Mouse (Mus musculus) heart, embryonic 14.5 days (tissue): ENCODE measurements around the gene Eps8l2. TPM values are rescaled to one million over a fixed set of nuclear protein-coding genes. Genes with fewer than 3 reads are reported as not detected.

Experiments
- ATAC-seq: fragments of 200-750 bp; cut with Nextera tagmentation; 2 replicates; pipeline ENCODE4 v1.8.0; 2017; ENCODE audit warnings: low read depth, moderate TSS enrichment; ENCODE audit not compliant: insufficient number of reproducible peaks, insufficient read depth, low FRiP score
- H3K27ac ChIP-seq, 2 experiments: fragments of 200-500 bp in 1 of 2; fragments of 300-500 bp in 1 of 2; sonication (generic) in 1 of 2; replicated peaks in 1 of 2; 2 replicates each; pipeline ENCODE4 v1.5.1; 2012 to 2014; ENCODE audit warnings: low read depth in 2 of 2, low read length in 2 of 2, control low read depth in 1 of 2, mild to moderate bottlenecking in 1 of 2, mixed read lengths in 1 of 2; ENCODE audit not compliant: control insufficient read depth in 1 of 2, insufficient read depth in 1 of 2
- H3K27me3 ChIP-seq: fragments of 300-500 bp; sonication (generic); 2 replicates; pipeline ENCODE4 v1.6.1; 2014; ENCODE audit warnings: mild to moderate bottlenecking, low read length, control low read depth; ENCODE audit not compliant: control insufficient read depth, insufficient read depth
- H3K36me3 ChIP-seq: fragments of 300-500 bp; sonication (generic); 2 replicates; pipeline ENCODE4 v1.6.1; 2014; ENCODE audit warnings: mild to moderate bottlenecking, control low read depth, low read length, mixed read lengths; ENCODE audit not compliant: control insufficient read depth, insufficient read depth
- H3K4me1 ChIP-seq, 2 experiments: fragments of 200-500 bp in 1 of 2; fragments of 300-500 bp in 1 of 2; sonication (generic) in 1 of 2; 2 replicates each; pipeline ENCODE4 v1.6.1; 2012 to 2014; ENCODE audit warnings: low read length in 2 of 2, control low read depth in 1 of 2, mixed read lengths in 1 of 2; ENCODE audit not compliant: control insufficient read depth in 2 of 2, insufficient read depth in 2 of 2
- H3K4me2 ChIP-seq: fragments of 300-500 bp; sonication (generic); 2 replicates; pipeline ENCODE4 v1.6.1; 2014; ENCODE audit warnings: mild to moderate bottlenecking, low read length
- H3K4me3 ChIP-seq, 2 experiments: fragments of 200-500 bp in 1 of 2; fragments of 300-500 bp in 1 of 2; sonication (generic) in 1 of 2; 2 replicates each; pipeline ENCODE4 v1.5.1; 2012 to 2014; ENCODE audit warnings: low read length in 2 of 2, mild to moderate bottlenecking in 2 of 2, control low read depth in 1 of 2, low read depth in 1 of 2, moderate library complexity in 1 of 2; ENCODE audit not compliant: control insufficient read depth in 1 of 2, insufficient read depth in 1 of 2
- H3K9ac ChIP-seq: fragments of 300-500 bp; sonication (generic); 2 replicates; pipeline ENCODE4 v1.6.1; 2014; ENCODE audit warnings: mild to moderate bottlenecking, low read length
- H3K9me3 ChIP-seq: fragments of 300-500 bp; sonication (generic); 2 replicates; pipeline ENCODE4 v1.6.1; 2016; ENCODE audit warnings: low read length, control low read depth; ENCODE audit not compliant: control insufficient read depth
- WGBS: fragments of 180-500 bp; shearing (Covaris S2); extraction: QIAGEN DNeasy Blood & Tissue Kit; methylation state at CpG from one replicate; pipeline ENCODE4 v1.1.7; 2014; 5-methylcytosine and 5-hydroxymethylcytosine counted together
- polyA plus RNA-seq: library from polyadenylated mRNA; unstranded; fragments of >200 nt; fragmentation: Nextera tagmentation; extraction: Ambion mirVana; gene quantifications from 2 replicates; pipeline ENCODE4 v1.2.1, GENCODE M21; 2014

Gene Eps8l2
- polyA plus RNA-seq: 0.76 TPM in 1 of 2 replicates, not detected in the other

DNA sequence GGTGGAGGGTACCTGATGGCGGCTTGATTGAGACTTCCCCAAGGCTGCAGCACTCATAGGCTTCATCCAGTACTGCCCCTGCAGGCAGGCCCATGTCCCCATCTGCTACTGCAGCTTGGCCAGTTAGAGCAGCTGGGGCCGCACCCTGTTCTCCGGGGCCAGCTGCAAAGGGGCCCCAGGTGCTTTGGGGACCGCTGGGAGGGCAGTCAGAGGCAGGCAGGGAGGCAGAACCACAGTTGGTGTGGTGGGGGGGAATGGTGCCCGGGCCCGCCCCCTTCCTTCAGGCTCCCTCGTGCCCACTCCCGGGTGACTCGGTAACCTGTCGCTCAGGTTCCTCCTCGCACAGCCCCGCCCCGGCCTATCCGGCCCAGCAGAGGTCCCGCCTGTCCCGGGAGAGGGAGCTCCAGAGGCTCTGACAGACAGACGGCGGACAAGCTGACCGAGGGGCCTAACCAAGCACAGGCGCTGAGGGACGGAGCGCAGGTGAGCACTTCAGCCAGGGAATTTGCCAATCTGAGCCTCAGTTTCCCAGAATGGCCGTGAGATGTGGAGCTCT is at the start of gene Eps8l2:
Gene Eps8l2, plus strand, starts transcription at position 305 of the 556 bp plus-strand sequence.
- Histone ChIP-seq H3K4me1 (peaks cover 3 to 6% of the 10 kb centered on the region in 2 experiments), H3K36me3 (peaks cover 13% of the 10 kb centered on the region), H3K27me3 (0 out of 2 replicates have a peak, but pooled peaks cover 3% of the 10 kb centered on the region), H3K4me2 (peak within 1 kb of the TSS; percentile 61), H3K9ac (peak within 1 kb of the TSS; percentile 32; the same call in 1 of the 2 replicates), H3K4me3 (peak within 1 kb of the TSS; percentile 5 to 22; a peak in 3 of 4 replicates), H3K27ac (no peak within 1 kb of the TSS), H3K9me3 (no peaks in the 10 kb centered on the region)
- ATAC-seq: 0 out of 2 replicates have a peak, but pooled peaks have one; percentile 44
- WGBS: 4% methylated on average over 23 of the region's 23 CpGs

DNA sequence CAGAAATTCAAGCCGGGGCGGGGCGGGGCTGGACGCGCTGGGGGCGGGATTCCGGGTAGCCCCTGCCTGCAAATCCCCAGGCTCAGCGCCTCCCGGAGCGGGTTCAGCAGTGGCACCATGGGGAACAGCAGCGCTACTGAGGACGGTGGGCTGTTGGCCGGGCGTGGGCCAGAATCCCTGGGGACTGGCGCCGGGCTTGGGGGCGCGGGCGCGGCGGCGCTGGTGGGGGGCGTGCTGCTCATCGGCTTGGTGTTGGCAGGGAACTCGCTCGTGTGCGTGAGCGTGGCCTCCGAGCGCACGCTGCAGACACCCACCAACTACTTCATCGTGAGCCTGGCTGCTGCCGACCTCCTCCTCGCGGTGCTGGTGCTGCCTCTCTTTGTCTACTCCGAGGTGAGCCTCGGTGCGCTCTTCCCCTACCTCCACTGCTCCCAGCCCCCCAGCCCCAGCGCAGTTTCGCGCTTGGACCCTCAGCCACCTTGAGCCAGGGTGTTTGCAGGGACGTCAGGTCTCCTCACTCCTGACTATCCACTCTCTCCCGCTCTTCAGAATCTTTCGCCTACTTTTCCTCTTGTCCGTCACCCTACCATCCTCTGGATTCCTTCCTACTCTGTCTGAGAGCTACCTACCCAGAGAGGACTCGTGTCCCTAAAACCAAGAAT is 46.6 kb upstream of the Eps8l2 start, which contains the start of gene Drd4:
Gene Drd4, plus strand, starts transcription at position 86 of the 662 bp plus-strand sequence.
- H3K9ac ChIP-seq: peak within 1 kb of the TSS; percentile 44
- no peak; the same call in 1 of the 2 replicates for ATAC-seq
- 3% methylated on average over 35 of the region's 46 CpGs for WGBS
- H3K4me3 ChIP-seq: peak within 1 kb of the TSS; percentile 35 to 39
- H3K27ac ChIP-seq: no peak within 1 kb of the TSS
- peak within 1 kb of the TSS; percentile 75 for H3K4me2 ChIP-seq
- peaks cover 4% of the 10 kb centered on the region for H3K36me3 ChIP-seq
- peaks cover 63% of the 10 kb centered on the region for H3K27me3 ChIP-seq
- H3K4me1 ChIP-seq: peaks cover 4 to 22% of the 10 kb centered on the region in 2 experiments; a peak in 3 of 4 replicates
- H3K9me3 ChIP-seq: no peaks in the 10 kb centered on the region

- peaks cover 63% of the 10 kb centered on the region for H3K27me3 ChIP-seq
- peaks cover 4 to 22% of the 10 kb centered on the region in 2 experiments; a peak in 3 of 4 replicates for H3K4me1 ChIP-seq
- no peak overlapping the region for H3K27ac ChIP-seq
- peak overlapping the region in 1 of 2 experiments; percentile 39; a peak in 2 of 4 replicates for H3K4me3 ChIP-seq
- no peak overlapping the region for H3K9ac ChIP-seq
- 40% methylated on average over 15 of the region's 15 CpGs for WGBS
- peaks cover 9% of the 10 kb centered on the region for H3K36me3 ChIP-seq
- H3K9me3 ChIP-seq: no peaks in the 10 kb centered on the region
- peak overlapping the region; percentile 75 for H3K4me2 ChIP-seq
- ATAC-seq: no peak
Observed at GRCm38 (mm10) chr7:141292583-141293388, 45.9 kb upstream of the Eps8l2 start.

DNA sequence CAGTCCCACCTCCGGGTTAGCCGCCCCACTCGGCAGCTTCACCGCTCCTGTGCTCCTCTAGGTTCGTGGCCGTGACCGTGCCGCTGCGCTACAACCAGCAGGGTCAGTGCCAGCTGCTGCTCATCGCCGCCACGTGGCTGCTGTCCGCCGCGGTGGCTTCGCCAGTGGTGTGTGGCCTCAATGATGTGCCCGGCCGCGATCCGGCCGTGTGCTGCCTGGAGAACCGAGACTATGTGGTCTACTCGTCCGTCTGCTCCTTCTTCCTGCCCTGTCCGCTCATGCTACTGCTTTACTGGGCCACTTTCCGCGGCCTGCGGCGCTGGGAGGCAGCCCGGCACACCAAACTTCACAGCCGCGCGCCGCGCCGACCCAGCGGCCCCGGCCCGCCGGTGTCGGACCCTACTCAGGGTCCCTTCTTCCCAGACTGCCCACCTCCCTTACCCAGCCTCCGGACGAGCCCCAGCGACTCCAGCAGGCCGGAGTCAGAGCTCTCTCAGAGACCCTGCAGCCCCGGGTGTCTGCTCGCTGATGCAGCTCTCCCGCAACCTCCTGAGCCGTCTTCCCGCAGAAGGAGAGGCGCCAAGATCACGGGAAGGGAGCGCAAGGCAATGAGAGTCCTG is 44.7 kb upstream of the Eps8l2 start:
- peaks cover 63% of the 10 kb centered on the region for H3K27me3 ChIP-seq

DNA sequence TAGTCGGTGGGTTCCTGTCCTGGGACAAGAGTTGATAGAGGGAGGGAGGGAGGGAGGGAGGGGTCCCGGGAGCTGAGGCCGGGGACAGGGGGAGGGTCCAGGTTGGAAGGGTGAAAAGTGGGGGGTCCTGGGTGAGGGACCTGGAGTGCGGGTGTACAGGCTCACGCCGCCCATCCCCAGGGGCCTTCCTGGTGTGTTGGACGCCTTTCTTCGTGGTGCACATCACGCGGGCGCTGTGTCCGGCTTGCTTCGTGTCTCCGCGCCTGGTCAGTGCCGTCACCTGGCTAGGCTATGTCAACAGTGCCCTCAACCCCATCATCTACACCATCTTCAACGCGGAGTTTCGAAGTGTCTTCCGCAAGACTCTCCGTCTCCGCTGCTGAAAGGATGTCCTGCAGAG is 44.2 kb upstream of the Eps8l2 start:
- H3K9ac ChIP-seq: peak overlapping the region; percentile 49; the same call in 1 of the 2 replicates
- H3K4me3 ChIP-seq: peak overlapping the region; percentile 24 to 44
- ATAC-seq: no peak
- peaks cover 4 to 22% of the 10 kb centered on the region in 2 experiments; a peak in 3 of 4 replicates for H3K4me1 ChIP-seq
- no peak overlapping the region for H3K27ac ChIP-seq
- H3K4me2 ChIP-seq: peak overlapping the region; percentile 74
- H3K27me3 ChIP-seq: peaks cover 62% of the 10 kb centered on the region
- no peaks in the 10 kb centered on the region for H3K9me3 ChIP-seq
- 5% methylated on average over 22 of the region's 22 CpGs for WGBS
- H3K36me3 ChIP-seq: peaks cover 16% of the 10 kb centered on the region

More for the DNA sequence above, 44.7 kb upstream of the Eps8l2 start:
- peak overlapping the region; percentile 49; the same call in 1 of the 2 replicates for H3K9ac ChIP-seq
- peak overlapping the region; percentile 74 for H3K4me2 ChIP-seq
- 1% methylated on average over 53 of the region's 53 CpGs for WGBS
- peaks cover 12% of the 10 kb centered on the region for H3K36me3 ChIP-seq
- ATAC-seq: no peak
- peaks cover 4 to 22% of the 10 kb centered on the region in 2 experiments; a peak in 3 of 4 replicates for H3K4me1 ChIP-seq
- no peaks in the 10 kb centered on the region for H3K9me3 ChIP-seq
- peak overlapping the region; percentile 24 to 44 for H3K4me3 ChIP-seq
- no peak overlapping the region for H3K27ac ChIP-seq

GRCm38 (mm10) chr7:141297926-141298650 is 40.6 kb upstream of the Eps8l2 start:
- ATAC-seq: no peak
- peaks cover 4 to 17% of the 10 kb centered on the region in 2 experiments; a peak in 3 of 4 replicates for H3K4me1 ChIP-seq
- no peak overlapping the region for H3K4me2 ChIP-seq
- 83% methylated on average over 3 of the region's 3 CpGs for WGBS
- no peak overlapping the region for H3K27ac ChIP-seq
- no peak overlapping the region for H3K4me3 ChIP-seq
- no peaks in the 10 kb centered on the region for H3K9me3 ChIP-seq
- H3K27me3 ChIP-seq: peaks cover 27% of the 10 kb centered on the region
- peaks cover 51% of the 10 kb centered on the region for H3K36me3 ChIP-seq
- H3K9ac ChIP-seq: no peak overlapping the region
